Mouse (Mus musculus): Measurements from ENCODE around the gene Phox2b.

The Phox2b gene

DNA sequence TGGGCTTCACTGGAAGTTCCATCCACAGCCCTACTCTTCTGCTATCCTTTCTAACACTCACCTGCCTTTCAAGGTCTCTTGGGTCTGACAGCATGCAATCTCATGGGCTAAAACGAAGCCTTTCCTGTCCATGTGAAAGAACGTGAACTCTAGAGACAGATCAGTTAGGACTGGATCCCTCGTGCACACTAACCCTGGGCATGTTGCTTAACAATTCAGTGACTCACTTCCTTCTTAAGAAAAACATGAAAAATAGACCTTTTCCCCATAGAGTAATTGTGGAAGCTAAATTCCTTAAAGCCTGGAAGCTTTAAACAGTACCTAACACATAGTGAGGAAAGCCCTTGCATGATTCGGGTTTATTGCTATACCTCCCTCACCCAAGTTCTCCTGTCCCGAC is 8.2 kb downstream of the Phox2b start:
- no peak for DNase-seq

DNA sequence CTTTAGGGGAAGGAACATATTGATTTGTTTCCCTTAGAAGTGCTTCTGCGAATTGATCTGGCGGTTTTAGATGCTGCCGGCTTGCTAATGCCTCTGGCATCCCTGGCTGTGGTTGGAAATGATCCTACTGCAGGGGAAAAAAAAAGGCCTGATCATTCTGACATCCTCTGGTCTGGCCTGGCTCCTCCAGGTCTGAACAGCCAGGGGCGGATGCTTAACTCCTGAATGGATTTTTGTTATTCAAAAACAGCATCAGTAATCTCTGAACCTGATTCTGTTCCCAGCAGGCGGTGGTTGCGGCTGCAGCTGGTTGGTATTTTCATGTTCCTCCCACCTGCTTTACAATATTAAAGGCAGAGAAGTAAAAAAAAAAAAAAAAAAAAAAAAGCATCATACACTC is 16.0 kb downstream of the Phox2b start:
- DNase-seq, result no peak

DNA sequence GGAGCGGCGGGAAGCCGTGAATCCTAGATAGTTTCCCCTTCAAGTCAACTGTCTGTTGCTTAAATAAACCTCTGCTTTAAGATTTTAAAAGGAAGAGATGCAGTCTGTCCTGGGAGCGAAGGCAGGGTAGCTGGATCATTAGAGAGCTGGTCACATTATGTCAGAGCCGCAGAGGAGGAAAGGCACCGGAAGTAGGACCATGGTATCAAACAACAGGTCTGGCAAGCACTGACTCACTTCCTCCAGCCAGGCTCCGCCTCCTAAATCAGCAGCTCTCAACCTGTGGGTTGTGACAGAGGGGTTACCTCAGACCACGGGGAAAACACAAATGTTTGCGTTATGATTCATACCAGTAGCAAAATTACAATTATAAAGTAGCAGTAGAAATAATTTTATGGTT is 35.5 kb downstream of the Phox2b start:
- no peak for DNase-seq

DNA sequence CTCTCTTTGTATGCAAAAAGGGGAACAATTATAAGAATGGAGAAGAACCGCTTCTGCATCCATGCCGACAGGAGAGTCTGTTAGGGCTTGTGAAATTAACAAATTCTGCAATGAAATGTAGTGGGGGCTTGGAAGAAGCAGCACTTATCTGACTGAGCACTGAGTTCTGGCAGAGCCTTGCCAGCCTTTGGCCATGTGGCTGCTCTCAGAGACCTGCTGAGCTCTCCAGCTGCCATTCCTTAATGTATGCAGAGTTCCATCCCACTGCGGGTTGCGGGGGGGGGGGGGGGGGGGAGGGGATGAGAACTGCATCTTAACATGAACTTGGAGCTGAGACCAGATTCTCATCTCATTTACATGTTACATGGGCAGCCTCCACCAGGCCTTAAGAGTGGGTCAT is 38.6 kb downstream of the Phox2b start:
- DNase-seq, result no peak

DNA sequence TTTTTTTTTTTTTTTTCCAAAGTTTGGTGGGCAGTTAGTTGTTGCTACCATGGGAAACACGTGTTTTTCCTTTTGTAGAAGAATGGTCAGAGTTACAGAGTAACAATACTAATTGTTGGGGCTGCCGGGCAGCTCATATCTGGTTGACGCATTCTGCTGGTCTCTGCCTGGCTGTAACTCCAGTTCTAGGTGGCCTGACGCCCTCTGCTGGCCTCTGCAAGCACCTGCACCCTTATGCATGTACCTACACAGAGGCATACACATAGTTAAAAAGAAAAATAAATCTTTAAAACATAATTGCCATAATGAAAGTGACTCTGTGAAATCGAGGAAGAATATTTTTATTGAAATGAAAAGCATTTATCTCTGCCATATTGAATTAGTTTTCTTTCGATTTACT is 41.3 kb downstream of the Phox2b start:
- DNase-seq, result no peak

DNA sequence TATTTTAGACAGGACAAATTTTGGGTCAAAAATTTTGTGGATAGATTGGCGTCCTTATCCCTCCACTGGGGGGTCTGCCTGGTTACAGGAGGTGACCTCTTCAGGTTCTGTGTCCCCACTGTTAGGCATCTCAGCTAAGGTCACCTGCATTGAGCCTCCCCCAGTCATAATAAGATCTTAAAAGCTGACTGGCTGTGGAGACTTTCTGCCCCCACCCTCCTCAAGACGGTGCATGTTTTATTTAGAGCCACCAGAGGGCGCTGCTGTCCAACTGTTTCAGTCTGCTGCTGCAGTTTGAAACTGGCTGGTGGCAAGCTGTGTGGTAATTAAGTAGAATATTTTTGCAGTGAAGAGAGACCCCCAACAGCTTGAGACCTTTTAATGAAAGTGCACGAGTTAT is 51.1 kb downstream of the Phox2b start:
- no peak for DNase-seq
